Mouse (Mus musculus): ENCODE measurements at regions not wholly inside any gene's neighbourhood (a gene's known extent, or its start where the extent isn't known, plus 50 kb on each side); places are given as distances from the start of the nearest gene placed in this dataset.

DNA sequence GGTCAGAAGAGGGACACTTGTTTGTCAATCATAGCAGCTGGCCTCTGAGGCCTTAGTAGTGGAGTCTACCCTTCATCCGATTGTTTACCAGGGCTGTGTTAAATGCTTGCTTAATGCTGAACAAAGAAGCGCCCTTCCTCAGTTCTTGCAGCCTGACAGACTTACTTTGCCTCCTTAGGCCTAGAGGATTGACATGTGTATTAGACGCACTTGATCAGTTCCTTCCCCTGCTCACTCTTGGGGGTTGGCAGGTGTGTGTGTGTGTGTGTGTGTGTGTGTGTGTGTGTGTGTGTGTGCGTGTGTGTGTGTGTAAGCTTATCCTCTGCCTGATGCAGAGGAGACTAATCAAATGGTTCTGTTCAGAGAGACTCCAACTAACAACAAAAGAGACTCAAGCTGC, 91.8 kb upstream of the Dnajc19 start:
- Histone ChIP-seq H3K9ac (no peak overlapping the region), H3K27ac (no peak overlapping the region), H3K4me3 (replicated peaks) (no peak overlapping the region), H3K27me3 (replicated peaks) (no peaks in the 10 kb centered on the region), H3K4me1 (replicated peaks) (no peaks in the 10 kb centered on the region), H3K9me3 (no peaks in the 10 kb centered on the region), H3K36me3 (no peaks in the 10 kb centered on the region), H3K4me2 (replicated peaks) (no peak overlapping the region)
- WGBS, result 83% methylated on average over 4 of the region's 4 CpGs
- no peak for ATAC-seq

DNA sequence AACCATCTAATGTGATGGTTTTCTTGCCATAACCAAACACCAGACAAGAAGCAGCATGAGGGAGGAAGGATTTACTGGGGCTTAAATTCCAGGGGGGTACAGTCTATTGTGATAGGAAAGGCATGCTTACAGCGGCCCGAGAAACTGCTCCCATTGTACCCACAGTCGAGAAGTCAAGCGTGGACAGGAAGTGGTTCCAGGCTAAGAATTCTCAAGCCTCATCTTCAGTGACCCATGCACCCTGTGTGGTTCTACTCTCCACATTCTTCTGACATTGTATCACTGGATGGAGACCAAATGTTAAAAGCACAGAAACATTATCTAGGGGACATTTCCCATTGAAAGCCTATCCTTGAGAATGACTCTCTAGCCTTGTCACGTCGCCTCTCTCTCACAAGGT, 90.8 kb upstream of the Dnajc19 start:
- Histone ChIP-seq H3K27me3 (replicated peaks) (no peaks in the 10 kb centered on the region), H3K9ac (no peak overlapping the region), H3K9me3 (no peaks in the 10 kb centered on the region), H3K27ac (no peak overlapping the region), H3K36me3 (no peaks in the 10 kb centered on the region), H3K4me3 (replicated peaks) (no peak overlapping the region), H3K4me2 (replicated peaks) (no peak overlapping the region), H3K4me1 (replicated peaks) (no peaks in the 10 kb centered on the region)
- 77% methylated on average over 6 of the region's 6 CpGs for WGBS
- no peak for ATAC-seq

DNA sequence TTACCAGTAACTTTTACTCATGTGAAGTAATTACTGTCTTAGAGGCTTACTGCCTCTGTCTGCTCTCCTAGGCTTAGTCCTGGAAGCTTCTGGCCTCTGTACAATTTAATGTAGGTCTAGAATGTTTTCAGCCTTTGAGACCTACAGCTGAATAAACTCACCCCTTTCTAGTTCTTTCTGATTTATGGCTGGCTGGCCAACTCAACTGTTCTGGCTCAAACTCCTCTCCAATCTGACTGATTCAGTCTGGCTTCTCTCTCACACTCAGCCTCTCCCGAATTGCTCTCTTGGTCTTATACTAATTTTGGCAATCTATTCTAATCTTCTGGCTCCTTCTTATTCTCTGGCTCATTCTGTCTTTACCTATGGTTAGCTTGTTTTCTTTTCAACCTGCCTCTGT, 87.0 kb upstream of the Dnajc19 start:
- H3K4me1 ChIP-seq (replicated peaks), result no peaks in the 10 kb centered on the region
- no peaks in the 10 kb centered on the region for H3K36me3 ChIP-seq
- no peaks in the 10 kb centered on the region for H3K9me3 ChIP-seq
- no peak overlapping the region for H3K27ac ChIP-seq
- ATAC-seq, result no peak
- H3K4me3 ChIP-seq (replicated peaks), result no peak overlapping the region
- no peak overlapping the region for H3K9ac ChIP-seq
- WGBS, result 63% methylated on average over 1 of the region's 1 CpGs
- no peak overlapping the region for H3K4me2 ChIP-seq (replicated peaks)
- H3K27me3 ChIP-seq (replicated peaks), result no peaks in the 10 kb centered on the region

GRCm38 (mm10) chr3:34150036-34150435, 68.9 kb upstream of the Dnajc19 start:
- WGBS, result 59% methylated on average over 2 of the region's 2 CpGs
- Histone ChIP-seq H3K4me3 (replicated peaks) (no peak overlapping the region), H3K4me2 (replicated peaks) (no peak overlapping the region), H3K4me1 (replicated peaks) (no peaks in the 10 kb centered on the region), H3K27me3 (replicated peaks) (no peaks in the 10 kb centered on the region), H3K9me3 (no peaks in the 10 kb centered on the region), H3K27ac (no peak overlapping the region), H3K9ac (no peak overlapping the region), H3K36me3 (no peaks in the 10 kb centered on the region)
- no peak for ATAC-seq

- WGBS, result 66% methylated on average over 2 of the region's 2 CpGs
- Histone ChIP-seq H3K9ac (no peak overlapping the region), H3K27ac (no peak overlapping the region), H3K27me3 (replicated peaks) (no peaks in the 10 kb centered on the region), H3K4me3 (replicated peaks) (no peak overlapping the region), H3K4me2 (replicated peaks) (no peak overlapping the region), H3K9me3 (no peaks in the 10 kb centered on the region), H3K4me1 (replicated peaks) (no peaks in the 10 kb centered on the region), H3K36me3 (no peaks in the 10 kb centered on the region)
- no peak for ATAC-seq
These were observed 62.5 kb upstream of the Dnajc19 start for GRCm38 (mm10) chr3:34143652-34144051.

GRCm38 (mm10) chr3:34139227-34139626, 58.1 kb upstream of the Dnajc19 start:
- no peaks in the 10 kb centered on the region for H3K27me3 ChIP-seq (replicated peaks)
- H3K36me3 ChIP-seq, result no peaks in the 10 kb centered on the region
- no peaks in the 10 kb centered on the region for H3K4me1 ChIP-seq (replicated peaks)
- no peak overlapping the region for H3K9ac ChIP-seq
- H3K9me3 ChIP-seq, result no peaks in the 10 kb centered on the region
- no peak overlapping the region for H3K4me3 ChIP-seq (replicated peaks)
- WGBS, result 77% methylated on average over 9 of the region's 9 CpGs
- no peak overlapping the region for H3K27ac ChIP-seq
- H3K4me2 ChIP-seq (replicated peaks), result no peak overlapping the region
- no peak for ATAC-seq

DNA sequence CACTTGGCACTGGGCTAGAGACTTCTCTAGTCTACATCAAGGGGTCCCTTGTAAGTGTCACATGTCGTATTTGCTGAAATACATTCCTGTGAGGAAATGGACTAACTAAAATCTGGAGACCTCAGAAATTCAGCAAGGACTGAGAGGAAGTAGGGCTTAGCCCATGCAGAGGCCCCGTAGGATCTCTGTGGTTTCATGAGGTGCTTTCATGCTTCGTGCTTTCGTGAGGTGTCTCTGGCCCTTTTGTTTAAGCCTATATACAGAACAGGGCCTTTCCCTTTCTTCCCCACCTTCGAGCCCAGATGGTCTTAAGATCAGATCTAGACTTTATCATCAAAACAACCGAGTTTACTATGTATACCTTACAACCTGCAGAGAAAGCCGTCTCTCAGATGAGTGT, 56.9 kb upstream of the Dnajc19 start:
- Histone ChIP-seq H3K9ac (no peak overlapping the region), H3K4me1 (replicated peaks) (no peaks in the 10 kb centered on the region), H3K27me3 (replicated peaks) (no peaks in the 10 kb centered on the region), H3K36me3 (no peaks in the 10 kb centered on the region), H3K27ac (no peak overlapping the region), H3K9me3 (no peaks in the 10 kb centered on the region), H3K4me2 (replicated peaks) (no peak overlapping the region), H3K4me3 (replicated peaks) (no peak overlapping the region)
- ATAC-seq, result no peak
- 81% methylated on average over 7 of the region's 7 CpGs for WGBS

DNA sequence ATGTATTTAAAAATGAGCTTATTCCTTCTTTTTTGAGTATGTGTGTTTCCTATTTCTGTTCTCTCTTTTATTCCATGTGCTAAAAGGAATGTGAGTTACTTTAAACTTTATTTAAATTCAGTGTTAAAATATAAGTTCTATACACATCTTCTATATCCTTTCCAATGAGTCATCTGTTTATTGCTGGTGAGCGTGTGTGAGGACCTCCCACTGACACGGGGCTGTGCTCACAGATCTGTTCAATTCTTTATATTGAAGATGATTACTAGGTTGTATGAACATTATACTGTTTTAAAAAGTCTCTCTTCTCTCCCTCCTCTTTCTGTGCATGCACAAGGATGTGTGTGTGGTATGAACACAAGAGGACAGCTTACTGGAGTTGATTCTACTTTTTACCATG, 55.3 kb upstream of the Dnajc19 start:
- H3K27me3 ChIP-seq (replicated peaks), result no peaks in the 10 kb centered on the region
- no peak overlapping the region for H3K9ac ChIP-seq
- no peak for ATAC-seq
- H3K4me1 ChIP-seq (replicated peaks), result no peaks in the 10 kb centered on the region
- no peak overlapping the region for H3K4me2 ChIP-seq (replicated peaks)
- 71% methylated on average over 2 of the region's 2 CpGs for WGBS
- no peaks in the 10 kb centered on the region for H3K36me3 ChIP-seq
- no peak overlapping the region for H3K27ac ChIP-seq
- H3K9me3 ChIP-seq, result no peaks in the 10 kb centered on the region
- no peak overlapping the region for H3K4me3 ChIP-seq (replicated peaks)
